Mouse (Mus musculus): ENCODE data around the gene Dlx3. TPM values are rescaled to one million over a fixed set of nuclear protein-coding genes. Genes with fewer than 3 reads are reported as not detected.

Dlx3 gene
- polyA plus RNA-seq, 1 experiment from 2014 or later = 0.27 TPM

DNA sequence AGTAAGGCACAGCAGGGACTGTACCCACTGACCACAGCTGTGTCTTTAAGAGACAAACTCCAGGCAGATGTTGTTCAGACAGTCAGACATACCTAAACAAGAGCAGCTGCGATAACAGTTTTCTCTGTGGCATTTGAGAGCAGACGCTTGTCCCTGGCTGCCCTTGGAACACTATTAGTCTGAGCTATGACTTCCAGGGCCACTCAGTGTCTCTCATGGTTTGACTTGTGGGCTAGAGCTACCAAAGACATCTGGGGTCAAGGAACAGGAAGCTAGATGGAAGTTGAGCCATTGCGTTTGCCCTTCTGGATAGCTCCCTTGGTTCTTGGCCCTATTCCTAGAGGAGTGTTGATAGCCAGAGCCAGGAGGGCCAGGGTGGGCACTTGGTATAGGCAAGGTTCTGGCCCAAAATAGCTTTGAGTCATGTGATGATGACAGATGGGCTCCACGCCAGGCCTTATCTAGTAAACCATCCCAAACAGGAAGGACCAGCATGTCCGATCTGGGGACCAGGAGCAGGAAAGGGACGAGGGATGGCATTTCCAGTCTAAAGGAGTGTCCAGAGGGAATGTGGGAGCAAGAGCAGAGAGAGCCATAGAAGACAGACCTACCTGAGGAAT is 40.6 kb upstream of the Dlx3 start:
- Histone ChIP-seq H3K4me1 (replicated peaks) (peaks cover 29% of the 10 kb centered on the region), H3K9me3 (no peaks in the 10 kb centered on the region), H3K4me2 (replicated peaks) (no peak overlapping the region), H3K27me3 (peaks cover 52% of the 10 kb centered on the region), H3K36me3 (no peaks in the 10 kb centered on the region), H3K4me3 (replicated peaks) (no peak overlapping the region), H3K27ac (no peak overlapping the region), H3K9ac (replicated peaks) (no peak overlapping the region)
- no peak for ATAC-seq
- WGBS = 88% methylated on average over 6 of the region's 6 CpGs

DNA sequence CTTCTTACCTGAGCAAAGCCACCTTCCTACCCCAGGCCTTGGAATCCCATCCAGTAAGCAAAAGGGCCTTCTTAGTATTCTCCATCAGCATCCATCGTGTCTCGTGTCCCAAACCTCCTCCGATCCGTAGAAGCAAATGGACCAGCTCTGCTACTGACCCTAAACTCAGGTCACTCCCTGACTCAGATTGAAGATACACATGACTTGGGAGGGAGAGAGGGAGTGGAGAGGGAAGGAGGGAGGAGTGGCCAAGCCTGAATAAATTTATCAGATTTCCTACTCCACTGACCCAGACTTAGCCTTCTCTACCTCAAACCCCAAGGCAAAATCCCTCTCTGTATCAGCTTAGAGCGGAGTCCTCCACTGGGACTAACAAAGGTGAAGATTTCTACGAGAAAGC is 39.1 kb upstream of the Dlx3 start:
- Histone ChIP-seq H3K4me2 (replicated peaks) (no peak overlapping the region), H3K36me3 (no peaks in the 10 kb centered on the region), H3K9ac (replicated peaks) (no peak overlapping the region), H3K4me1 (replicated peaks) (peaks cover 20% of the 10 kb centered on the region), H3K27me3 (peaks cover 38% of the 10 kb centered on the region), H3K27ac (no peak overlapping the region), H3K4me3 (replicated peaks) (no peak overlapping the region), H3K9me3 (no peaks in the 10 kb centered on the region)
- 84% methylated on average over 6 of the region's 6 CpGs for WGBS
- ATAC-seq = no peak

DNA sequence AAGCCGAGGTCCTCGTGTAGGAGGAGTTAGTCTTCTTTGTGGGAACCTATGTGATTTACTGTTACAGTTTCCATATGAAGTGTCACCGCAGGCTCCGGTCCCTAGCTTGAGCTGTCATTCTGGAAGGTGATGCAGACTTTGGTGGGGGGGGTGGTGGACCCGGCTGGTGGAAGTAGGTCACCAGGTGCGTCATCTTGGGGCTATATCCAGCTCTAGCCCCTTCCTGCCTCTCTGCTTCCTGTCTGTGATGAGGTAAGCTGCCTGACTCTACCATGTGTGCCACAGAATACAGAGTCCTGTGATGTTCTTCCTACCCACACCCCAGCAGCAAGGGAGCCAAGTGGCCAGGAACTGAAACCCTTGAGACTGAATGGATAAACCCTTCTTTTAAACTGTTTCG is 37.0 kb upstream of the Dlx3 start:
- 95% methylated on average over 7 of the region's 7 CpGs for WGBS
- no peaks in the 10 kb centered on the region for H3K36me3 ChIP-seq
- no peak overlapping the region for H3K9ac ChIP-seq (replicated peaks)
- peaks cover 7% of the 10 kb centered on the region for H3K4me1 ChIP-seq (replicated peaks)
- H3K9me3 ChIP-seq = no peaks in the 10 kb centered on the region
- no peak for ATAC-seq
- peaks cover 25% of the 10 kb centered on the region for H3K27me3 ChIP-seq
- no peak overlapping the region for H3K27ac ChIP-seq
- no peak overlapping the region for H3K4me2 ChIP-seq (replicated peaks)
- H3K4me3 ChIP-seq (replicated peaks) = no peak overlapping the region

DNA sequence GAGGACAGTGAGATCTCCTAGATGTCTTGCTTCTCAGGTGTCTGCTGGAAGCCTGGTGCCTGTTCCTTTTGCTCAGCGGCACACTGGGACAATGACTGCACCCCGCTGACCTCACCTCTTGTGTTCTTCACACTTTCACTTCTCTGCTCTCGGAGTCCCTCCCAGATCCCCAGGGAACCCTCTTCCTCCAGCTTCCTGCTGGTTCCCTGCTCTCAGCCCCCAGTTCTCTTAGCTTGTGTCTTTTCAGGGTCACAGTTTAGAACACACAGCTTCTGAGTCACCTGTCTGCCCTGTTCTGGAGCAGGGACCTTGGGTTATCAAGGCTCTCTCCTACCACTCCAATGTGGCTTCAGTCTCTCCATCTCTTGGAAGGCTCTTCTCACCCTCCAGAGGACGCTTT is 35.7 kb upstream of the Dlx3 start:
- WGBS = 30% methylated on average over 4 of the region's 4 CpGs

DNA sequence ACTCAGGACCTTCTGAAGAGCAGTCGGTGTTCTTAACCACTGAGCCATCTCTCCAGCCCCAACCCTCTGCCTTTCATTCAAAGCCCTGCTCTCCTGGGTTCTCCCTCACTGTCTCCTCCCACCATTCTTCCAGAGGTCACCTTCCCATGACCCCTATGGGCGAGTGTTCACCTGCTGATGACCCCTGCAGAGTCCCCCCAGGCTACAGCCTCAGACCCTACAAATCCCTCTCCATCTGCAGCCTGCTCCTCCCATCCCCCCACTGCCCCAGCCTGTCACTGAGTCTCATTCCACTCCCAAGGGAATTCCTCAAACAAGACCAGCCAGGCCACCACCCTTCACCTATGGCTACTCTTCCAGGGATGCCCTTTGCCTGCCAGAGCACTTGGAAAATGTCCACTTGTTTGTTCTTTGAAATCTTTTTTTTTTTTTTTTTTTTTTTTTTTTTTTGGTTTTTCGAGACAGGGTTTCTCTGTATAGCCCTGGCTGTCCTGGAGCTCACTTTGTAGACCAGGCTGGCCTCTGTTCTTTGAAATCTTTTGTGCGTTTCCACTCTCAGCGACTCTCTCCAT is 35.0 kb upstream of the Dlx3 start:
- no peak for ATAC-seq
- Histone ChIP-seq H3K36me3 (no peaks in the 10 kb centered on the region), H3K27me3 (0 out of 2 replicates have a peak, but pooled peaks cover 5% of the 10 kb centered on the region), H3K27ac (no peak overlapping the region), H3K4me3 (replicated peaks) (no peak overlapping the region), H3K9ac (replicated peaks) (no peak overlapping the region), H3K9me3 (no peaks in the 10 kb centered on the region), H3K4me2 (replicated peaks) (no peak overlapping the region), H3K4me1 (replicated peaks) (peaks cover 6% of the 10 kb centered on the region)
- 33% methylated on average over 5 of the region's 5 CpGs for WGBS

More for the DNA sequence above, 35.7 kb upstream of the Dlx3 start:
- Histone ChIP-seq H3K27me3 (peaks cover 12% of the 10 kb centered on the region), H3K4me1 (replicated peaks) (peaks cover 6% of the 10 kb centered on the region), H3K9me3 (no peaks in the 10 kb centered on the region), H3K9ac (replicated peaks) (no peak overlapping the region), H3K4me3 (replicated peaks) (no peak overlapping the region), H3K36me3 (no peaks in the 10 kb centered on the region), H3K4me2 (replicated peaks) (no peak overlapping the region), H3K27ac (no peak overlapping the region)
- no peak for ATAC-seq

DNA sequence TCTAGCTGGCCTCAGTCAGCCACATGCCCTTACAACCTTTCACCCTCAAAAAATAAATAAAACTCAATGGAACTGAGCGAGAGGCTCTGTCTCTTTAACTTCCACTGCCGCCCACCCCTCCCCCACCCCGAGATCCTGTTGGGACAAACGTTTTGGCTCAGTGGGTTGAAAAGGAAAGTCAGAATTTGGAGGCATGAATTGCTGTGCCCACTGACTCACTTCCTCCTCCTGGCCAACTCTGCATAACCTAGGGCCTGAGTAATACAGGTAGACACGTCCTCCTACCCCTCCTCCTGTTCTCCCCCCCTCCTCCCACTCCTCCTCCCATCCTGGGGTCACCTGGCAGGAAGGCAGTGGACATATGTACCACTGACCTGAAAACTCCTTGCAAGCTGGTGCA is 34.2 kb upstream of the Dlx3 start:
- H3K36me3 ChIP-seq = no peaks in the 10 kb centered on the region
- ATAC-seq = no peak
- no peak overlapping the region for H3K27ac ChIP-seq
- H3K9me3 ChIP-seq = no peaks in the 10 kb centered on the region
- H3K4me1 ChIP-seq (replicated peaks) = peaks cover 6% of the 10 kb centered on the region
- no peaks in the 10 kb centered on the region for H3K27me3 ChIP-seq
- 13% methylated on average over 5 of the region's 5 CpGs for WGBS
- no peak overlapping the region for H3K4me3 ChIP-seq (replicated peaks)
- H3K9ac ChIP-seq (replicated peaks) = no peak overlapping the region
- no peak overlapping the region for H3K4me2 ChIP-seq (replicated peaks)

DNA sequence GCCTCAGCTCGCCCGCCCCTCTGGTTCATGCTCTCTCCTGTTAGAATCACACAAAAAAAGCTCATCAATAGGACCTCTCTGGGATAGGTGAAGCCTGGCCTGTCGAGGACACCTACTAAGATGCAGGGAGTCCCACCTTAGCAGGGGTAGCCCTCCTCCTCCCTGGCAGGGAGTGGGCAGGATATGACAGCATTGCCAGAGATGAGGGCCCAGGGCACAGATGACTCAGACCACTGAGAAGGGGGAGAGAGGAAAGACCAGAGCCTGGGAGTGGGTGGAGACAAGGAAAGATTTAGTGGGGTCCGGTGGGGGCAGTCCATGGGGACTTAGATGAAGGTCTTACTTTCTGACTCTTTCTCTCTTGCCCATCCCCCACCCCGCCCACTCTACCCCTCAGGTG is 33.7 kb upstream of the Dlx3 start:
- WGBS = 57% methylated on average over 5 of the region's 5 CpGs

DNA sequence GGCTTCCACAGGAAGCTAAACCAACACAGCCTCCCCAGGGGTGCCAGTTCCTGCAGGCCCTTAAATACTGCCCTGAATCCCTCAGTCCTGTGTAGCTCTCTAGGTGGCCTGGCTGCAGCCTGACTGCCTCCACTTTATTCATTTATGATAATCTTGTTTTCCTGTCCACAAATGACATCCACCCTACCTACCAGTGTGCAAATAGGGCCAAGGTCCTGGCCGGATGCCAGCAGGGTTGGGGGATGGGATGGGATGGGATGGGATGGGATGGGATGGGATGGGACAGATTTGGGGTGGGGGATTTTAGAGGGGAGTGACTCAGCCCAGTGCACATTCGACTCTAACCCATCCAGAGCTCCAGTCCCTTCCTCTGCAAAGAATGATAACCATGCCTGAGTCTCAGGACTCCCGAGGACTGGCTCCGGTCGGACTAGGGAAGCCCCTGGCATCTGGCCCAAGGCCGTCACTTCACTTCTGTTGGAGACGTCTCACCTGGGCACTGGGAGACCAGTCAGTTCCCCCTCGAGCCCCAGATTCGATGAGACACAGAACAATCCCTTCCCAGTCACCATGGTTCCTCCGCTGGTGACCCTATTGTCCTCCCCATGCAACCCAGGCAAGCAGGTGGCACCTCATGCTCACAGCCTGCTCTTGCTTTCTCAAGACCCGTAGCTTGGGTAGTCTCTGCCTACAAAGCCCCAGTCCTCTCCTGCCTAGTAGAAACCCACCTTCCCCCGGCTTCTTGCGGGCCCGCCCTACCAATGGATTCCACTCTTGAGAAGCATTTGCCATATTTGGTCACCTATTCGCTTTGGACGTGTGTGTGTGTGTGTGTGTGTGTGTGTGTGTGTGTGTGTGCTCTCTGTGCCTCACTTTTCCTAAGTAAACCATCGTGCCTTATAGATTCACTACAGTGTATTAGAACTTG is 32.4 kb upstream of the Dlx3 start:
- no peak for ATAC-seq
- 67% methylated on average over 17 of the region's 17 CpGs for WGBS
- no peak overlapping the region for H3K4me3 ChIP-seq (replicated peaks)
- no peaks in the 10 kb centered on the region for H3K36me3 ChIP-seq
- H3K4me1 ChIP-seq (replicated peaks) = peaks cover 6% of the 10 kb centered on the region
- no peak overlapping the region for H3K27ac ChIP-seq
- no peak overlapping the region for H3K9ac ChIP-seq (replicated peaks)
- H3K4me2 ChIP-seq (replicated peaks) = no peak overlapping the region
- H3K9me3 ChIP-seq = no peaks in the 10 kb centered on the region
- H3K27me3 ChIP-seq = no peaks in the 10 kb centered on the region

More for the DNA sequence above, 33.7 kb upstream of the Dlx3 start:
- H3K9ac ChIP-seq (replicated peaks) = no peak overlapping the region
- no peak overlapping the region for H3K27ac ChIP-seq
- no peaks in the 10 kb centered on the region for H3K27me3 ChIP-seq
- ATAC-seq = no peak
- no peaks in the 10 kb centered on the region for H3K36me3 ChIP-seq
- no peak overlapping the region for H3K4me2 ChIP-seq (replicated peaks)
- no peaks in the 10 kb centered on the region for H3K9me3 ChIP-seq
- H3K4me1 ChIP-seq (replicated peaks) = peaks cover 6% of the 10 kb centered on the region
- H3K4me3 ChIP-seq (replicated peaks) = no peak overlapping the region

DNA sequence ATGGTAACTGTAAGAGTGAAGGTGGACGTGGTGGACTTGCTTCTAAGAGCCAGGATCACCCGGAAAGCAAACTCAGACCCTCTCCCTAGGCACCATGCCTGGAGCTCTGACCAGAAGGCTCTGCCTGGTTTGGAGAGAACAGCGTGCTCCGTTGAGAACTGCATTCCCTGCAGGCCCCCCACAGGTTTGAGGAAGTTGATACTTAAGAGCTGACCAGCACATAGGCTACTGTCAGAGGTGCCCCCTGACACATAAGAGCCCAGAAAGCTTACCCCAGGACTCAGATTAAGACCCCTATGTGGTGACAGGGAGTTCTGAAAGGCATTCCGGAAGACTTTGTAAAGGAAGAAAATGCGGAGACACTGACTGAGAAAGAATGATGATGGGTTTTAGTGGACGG is 31.6 kb upstream of the Dlx3 start:
- no peaks in the 10 kb centered on the region for H3K27me3 ChIP-seq
- peaks cover 6% of the 10 kb centered on the region for H3K4me1 ChIP-seq (replicated peaks)
- H3K27ac ChIP-seq = no peak overlapping the region
- H3K9ac ChIP-seq (replicated peaks) = no peak overlapping the region
- no peaks in the 10 kb centered on the region for H3K9me3 ChIP-seq
- 57% methylated on average over 7 of the region's 7 CpGs for WGBS
- H3K4me3 ChIP-seq (replicated peaks) = no peak overlapping the region
- ATAC-seq = no peak
- H3K36me3 ChIP-seq = no peaks in the 10 kb centered on the region
- no peak overlapping the region for H3K4me2 ChIP-seq (replicated peaks)

DNA sequence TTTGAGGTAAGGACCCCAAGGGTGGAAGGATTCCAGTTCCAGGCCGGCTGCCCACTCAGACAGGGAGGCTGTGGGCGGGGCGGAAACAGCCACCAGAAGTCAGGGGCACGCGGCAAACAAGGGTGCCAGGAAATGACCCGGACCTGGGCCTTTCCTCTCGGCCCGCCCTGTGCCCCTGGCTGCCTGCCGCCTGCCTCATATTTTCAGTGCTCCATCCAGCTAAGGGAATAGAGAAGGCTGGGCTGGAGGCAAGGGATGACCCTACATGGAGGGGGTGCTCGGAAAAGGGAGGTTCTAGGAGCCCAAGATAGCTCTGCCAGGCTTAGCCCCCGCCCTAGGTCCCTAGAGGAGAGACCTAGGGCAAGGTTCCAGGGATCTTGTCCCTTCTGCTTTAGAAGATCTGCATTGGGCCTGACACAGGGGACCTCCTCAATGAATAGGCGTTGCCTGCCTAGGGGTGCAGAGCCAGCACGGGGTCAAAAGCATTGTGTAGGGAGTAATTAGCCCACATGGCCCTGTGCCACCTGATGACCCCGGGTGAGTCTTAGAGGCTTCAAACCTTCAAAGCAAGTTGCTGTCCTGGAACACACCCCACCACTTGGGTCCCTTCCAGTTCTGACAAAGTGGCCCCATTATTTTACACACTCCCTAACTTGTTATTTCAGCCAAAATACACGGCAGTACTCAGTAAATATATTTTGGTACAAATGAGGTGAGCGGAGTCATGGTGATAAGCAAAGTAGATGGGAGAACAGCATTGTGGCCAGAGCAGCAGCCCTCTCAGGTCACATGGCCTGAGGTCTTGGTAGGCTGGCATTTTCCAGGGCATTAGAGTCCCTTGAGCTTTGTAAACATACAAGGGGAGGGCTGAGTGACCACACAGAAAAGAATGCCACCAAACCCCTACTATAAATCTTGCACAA is 30.8 kb upstream of the Dlx3 start:
- no peaks in the 10 kb centered on the region for H3K9me3 ChIP-seq
- no peak overlapping the region for H3K4me3 ChIP-seq (replicated peaks)
- no peak for ATAC-seq
- WGBS = 88% methylated on average over 16 of the region's 16 CpGs
- H3K27me3 ChIP-seq = no peaks in the 10 kb centered on the region
- H3K4me2 ChIP-seq (replicated peaks) = no peak overlapping the region
- peaks cover 6% of the 10 kb centered on the region for H3K4me1 ChIP-seq (replicated peaks)
- no peak overlapping the region for H3K27ac ChIP-seq
- H3K9ac ChIP-seq (replicated peaks) = no peak overlapping the region
- no peaks in the 10 kb centered on the region for H3K36me3 ChIP-seq

DNA sequence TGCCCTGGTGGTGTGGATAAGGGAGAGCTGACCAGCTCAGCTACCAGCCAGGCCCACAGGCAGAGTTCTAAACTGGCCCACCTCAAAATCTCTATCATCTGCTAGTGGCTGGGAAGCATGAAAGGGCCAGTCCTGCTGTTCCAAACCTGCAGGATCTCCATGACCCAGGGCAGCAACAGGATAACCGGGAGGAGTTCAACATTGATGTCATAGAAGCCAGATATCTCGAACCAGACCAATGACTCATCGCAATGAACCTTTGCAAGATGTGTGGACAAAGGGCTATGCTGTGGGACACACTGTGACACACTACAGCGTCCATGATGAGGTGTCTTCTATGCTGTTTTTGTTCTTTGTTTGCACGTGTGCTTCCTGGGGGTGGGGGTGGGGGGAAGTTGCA is 26.8 kb upstream of the Dlx3 start:
- no peaks in the 10 kb centered on the region for H3K27me3 ChIP-seq
- no peaks in the 10 kb centered on the region for H3K9me3 ChIP-seq
- 81% methylated on average over 5 of the region's 5 CpGs for WGBS
- no peak for ATAC-seq
- H3K4me2 ChIP-seq (replicated peaks) = no peak overlapping the region
- no peak overlapping the region for H3K27ac ChIP-seq
- H3K4me1 ChIP-seq (replicated peaks) = peaks cover 9% of the 10 kb centered on the region; the same call in 1 of the 2 replicates
- H3K9ac ChIP-seq (replicated peaks) = no peak overlapping the region
- H3K4me3 ChIP-seq (replicated peaks) = no peak overlapping the region
- H3K36me3 ChIP-seq = no peaks in the 10 kb centered on the region

Data from midbrain, embryonic 13.5 days (tissue).